Mouse (Mus musculus) embryonic stem cell, embryonic (primary cell): ENCODE measurements around the gene Sf3b1.

ENCODE experiments used
- CTCF ChIA-PET, 4 experiments: fragments of 300-600 bp in 2 of 4; fragments of 350-600 bp in 2 of 4; sonication (Branson Sonifier 250); formaldehyde crosslinking; loops; one replicate each; lab custom pipeline; 2022; ENCODE audit warnings: inconsistent platforms in 2 of 4; lab: Charles Lee
- POLR2A ChIA-PET, 4 experiments: fragments of 300-600 bp in 2 of 4; fragments of 350-600 bp in 2 of 4; sonication (Branson Sonifier 250); formaldehyde crosslinking; loops; one replicate each; lab custom pipeline; 2022; ENCODE audit warnings: antibody characterized with exemption in 4 of 4, inconsistent platforms in 1 of 4; lab: Charles Lee

The Sf3b1 gene

DNA sequence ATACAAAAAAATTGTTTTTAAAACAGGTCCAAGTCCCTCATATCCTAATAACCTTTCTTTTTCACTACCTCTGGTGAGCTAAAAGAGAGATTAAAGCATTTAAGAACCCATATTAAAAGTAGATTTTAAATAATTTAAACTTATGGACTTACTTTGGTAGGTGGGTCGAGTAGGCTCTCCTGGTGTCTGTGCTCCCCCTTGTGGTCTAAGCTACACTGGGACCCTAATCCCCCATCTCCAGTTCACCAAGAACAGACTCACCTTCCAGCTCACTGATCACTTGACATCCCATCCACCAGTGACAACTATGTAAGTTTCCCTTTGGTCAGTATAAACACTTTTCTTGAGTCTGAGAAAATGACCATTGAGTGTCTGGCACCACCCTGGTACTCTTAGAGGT lies 15.0 kb upstream of the Sf3b1 start:
- ChIA-PET POLR2A (interaction anchor here in 3 of 4 experiments (0.7 to 2.8 kb wide), 10 partner anchors 7 to 40 kb away, joined by 3 to 9 read pairs (median 3); partner anchors contain the start of gene Coq10b (in 2 of the 3)), CTCF (interaction anchor here in 3 of 4 experiments (0.7 to 2.1 kb wide), 14 partner anchors 10 to 833 kb away, joined by 3 to 8 read pairs (median 3); partner anchors contain the start of gene Coq10b (in 3 of the 3))

DNA sequence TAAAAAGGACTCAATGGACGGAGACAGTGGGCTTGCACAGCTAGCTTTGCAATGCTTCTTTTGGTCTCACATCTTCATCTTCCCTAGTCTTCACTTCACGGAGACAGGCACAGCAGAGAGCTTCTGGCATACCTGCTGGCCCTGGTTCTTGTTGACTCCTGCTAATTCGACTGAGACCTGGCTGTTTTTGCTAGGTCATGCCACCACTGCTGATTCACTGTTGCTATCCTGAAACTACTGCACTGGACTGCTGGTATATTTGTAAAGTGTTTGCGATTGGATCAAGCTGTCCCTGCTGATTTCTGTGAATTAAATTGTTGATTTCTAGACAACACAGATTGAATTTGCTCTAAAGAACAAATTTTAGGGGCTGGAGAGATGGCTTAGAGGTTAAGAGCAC lies 14.4 kb upstream of the Sf3b1 start:
- ChIA-PET CTCF (interaction anchor here in 3 of 4 experiments (1.0 to 2.1 kb wide), 8 partner anchors 11 to 144 kb away, joined by 3 to 8 read pairs (median 3); partner anchors contain the start of gene Coq10b (in 2 of the 3)), POLR2A (interaction anchor here in 3 of 4 experiments (0.7 to 2.8 kb wide), 11 partner anchors 9 to 41 kb away, joined by 3 to 9 read pairs (median 3); partner anchors contain the start of gene Coq10b (in 2 of the 3))

DNA sequence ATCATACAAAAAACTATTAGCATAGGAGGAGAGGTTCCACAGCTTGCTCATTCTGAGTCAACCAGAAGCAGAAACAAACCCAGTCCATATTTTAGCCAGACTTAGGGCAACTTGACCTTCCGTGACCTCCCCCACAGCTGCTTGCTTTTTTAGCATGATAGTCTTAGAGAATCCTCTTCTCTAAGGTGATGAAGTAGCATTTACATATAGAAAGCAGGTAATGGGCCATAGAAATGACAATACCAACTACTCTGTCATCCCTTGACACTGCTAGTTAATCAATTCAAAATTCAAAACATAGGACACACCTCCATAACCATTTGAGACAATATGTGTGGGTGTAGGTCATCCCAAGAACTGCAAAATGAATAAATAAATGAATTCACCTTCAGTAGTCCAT lies 12.7 kb upstream of the Sf3b1 start:
- ChIA-PET POLR2A (interaction anchor here in 3 of 4 experiments (0.8 to 3.4 kb wide), 12 partner anchors 11 to 132 kb away, joined by 3 to 20 read pairs (median 4); partner anchors contain the start of genes Coq10b (in 2 of the 3) and Mob4 (in 2 of the 3)), CTCF (no interaction called here)

- ChIA-PET CTCF (no interaction called here), POLR2A (interaction anchor here in 2 of 4 experiments (1.0 to 1.5 kb wide), 4 partner anchors 20 to 55 kb away, joined by 3 to 5 read pairs (median 3); partner anchors contain the start of gene Coq10b (in 1 of the 2))
These were observed 3.9 kb upstream of the Sf3b1 start for GRCm38 (mm10) chr1:55031026-55031779.

DNA sequence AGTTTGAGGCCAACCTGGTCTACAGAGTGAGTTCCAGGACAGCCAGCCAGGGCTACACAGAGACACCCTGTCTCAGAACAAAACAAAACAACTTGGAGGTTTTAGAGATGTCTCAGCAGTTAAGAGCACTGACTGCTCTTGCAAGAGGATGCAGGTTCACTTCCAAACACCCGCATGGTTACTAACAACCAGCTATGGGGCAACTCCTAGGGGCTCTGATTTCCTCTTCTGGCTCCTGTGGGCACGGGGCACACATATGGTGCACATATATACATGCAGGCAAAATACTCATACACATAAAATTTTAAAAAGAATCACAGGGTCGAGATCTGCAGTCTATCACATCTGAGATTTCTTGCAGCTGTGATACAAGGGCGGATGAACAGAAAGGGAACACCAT lies 2.2 kb upstream of the Sf3b1 start:
- POLR2A ChIA-PET = interaction anchor here in 3 of 4 experiments (0.6 to 2.9 kb wide), 30 partner anchors 9 to 181 kb away, joined by 3 to 20 read pairs (median 3); partner anchors contain the start of genes Coq10b (in 3 of the 3) and Mob4 (in 1 of the 3)
- CTCF ChIA-PET = interaction anchor here in 1 of 4 experiments (0.6 kb wide), 1 partner anchor 418 kb away, joined by 3 read pairs; no protein-coding TSS in a partner anchor

- ChIA-PET CTCF (interaction anchor here in 2 of 4 experiments (0.5 to 0.6 kb wide), 2 partner anchors 106 to 418 kb away, joined by 3 read pairs; no protein-coding TSS in a partner anchor), POLR2A (interaction anchor here in 3 of 4 experiments (0.5 to 2.9 kb wide), 30 partner anchors 8 to 181 kb away, joined by 3 to 20 read pairs (median 3); partner anchors contain the start of genes Coq10b (in 3 of the 3) and Mob4 (in 2 of the 3))
These were observed 1.4 kb upstream of the Sf3b1 start for GRCm38 (mm10) chr1:55028512-55029249.

- ChIA-PET POLR2A (interaction anchor here in 2 of 4 experiments (0.5 to 2.9 kb wide), 12 partner anchors 8 to 103 kb away, joined by 3 to 20 read pairs (median 6); partner anchors contain the start of genes Mob4 (in 2 of the 2) and Coq10b (in 1 of the 2)), CTCF (no interaction called here)
These were observed 685 bp upstream of the Sf3b1 start for GRCm38 (mm10) chr1:55027966-55028365.

GRCm38 (mm10) chr1:55026444-55027252 lies 633 bp downstream of the Sf3b1 start:
- ChIA-PET POLR2A (interaction anchor here in 3 of 4 experiments (0.6 to 3.2 kb wide), 25 partner anchors 9 to 553 kb away, joined by 3 to 17 read pairs (median 4); partner anchors contain the start of genes Coq10b (in 2 of the 3), Hspd1 (in 2 of the 3), Hspe1 (in 2 of the 3) and Mob4 (in 1 of the 3)), CTCF (interaction anchor here in 1 of 4 experiments (0.6 kb wide), 1 partner anchor 213 kb away, joined by 3 read pairs; no protein-coding TSS in a partner anchor)

- ChIA-PET CTCF (interaction anchor here in 1 of 4 experiments (0.6 kb wide), 1 partner anchor 214 kb away, joined by 3 read pairs; no protein-coding TSS in a partner anchor), POLR2A (interaction anchor here in 3 of 4 experiments (0.6 to 3.2 kb wide), 29 partner anchors 8 to 552 kb away, joined by 3 to 17 read pairs (median 4); partner anchors contain the start of genes Coq10b (in 2 of the 3), Hspd1 (in 2 of the 3), Hspe1 (in 2 of the 3) and Mob4 (in 2 of the 3))
These were observed 1.4 kb downstream of the Sf3b1 start for GRCm38 (mm10) chr1:55025656-55026430.

- POLR2A ChIA-PET = interaction anchor here in 2 of 4 experiments (0.6 to 7.7 kb wide), 17 partner anchors 9 to 361 kb away, joined by 3 to 53 read pairs (median 3); no protein-coding TSS in a partner anchor
- CTCF ChIA-PET = no interaction called here
These were observed 5.4 kb downstream of the Sf3b1 start for GRCm38 (mm10) chr1:55021907-55022306.

DNA sequence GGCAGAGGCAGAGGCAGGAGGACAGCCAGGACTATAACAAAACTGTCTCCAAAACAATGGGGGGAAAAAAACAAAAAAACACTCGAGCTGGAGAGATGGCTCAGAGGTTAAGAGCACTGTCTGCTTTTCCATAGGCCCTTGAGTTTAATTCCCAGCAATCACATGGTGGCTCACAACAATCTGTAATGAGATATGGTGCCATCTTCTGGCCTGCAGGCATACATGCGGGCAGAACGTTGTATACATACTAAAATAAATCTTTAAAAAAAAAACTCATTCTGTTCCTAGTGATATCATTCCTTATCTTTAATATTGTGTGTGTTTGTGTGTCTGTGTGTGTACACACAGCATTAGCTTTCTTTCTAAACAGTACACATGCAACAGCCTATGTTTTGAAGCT lies 14.8 kb downstream of the Sf3b1 start:
- CTCF ChIA-PET = interaction anchor here in 2 of 4 experiments (0.7 to 1.0 kb wide), 2 partner anchors 17 to 55 kb away, joined by 3 to 4 read pairs; no protein-coding TSS in a partner anchor
- POLR2A ChIA-PET = interaction anchor here in 2 of 4 experiments (0.8 to 1.5 kb wide), 7 partner anchors 8 to 32 kb away, joined by 3 to 8 read pairs (median 4); no protein-coding TSS in a partner anchor

GRCm38 (mm10) chr1:55008313-55008712 lies 19.0 kb downstream of the Sf3b1 start:
- CTCF ChIA-PET = interaction anchor here in 2 of 4 experiments (0.6 to 0.7 kb wide), 2 partner anchors 193 to 342 kb away, joined by 3 to 4 read pairs; no protein-coding TSS in a partner anchor
- POLR2A ChIA-PET = interaction anchor here in 2 of 4 experiments (0.7 to 5.1 kb wide), 8 partner anchors 11 to 450 kb away, joined by 3 to 53 read pairs (median 4); no protein-coding TSS in a partner anchor

- ChIA-PET POLR2A (interaction anchor here in 2 of 4 experiments (0.9 to 1.7 kb wide), 6 partner anchors 10 to 83 kb away, joined by 3 to 4 read pairs (median 3); no protein-coding TSS in a partner anchor), CTCF (interaction anchor here in 3 of 4 experiments (0.6 to 1.3 kb wide), 4 partner anchors 10 to 49 kb away, joined by 3 to 5 read pairs (median 3); no protein-coding TSS in a partner anchor)
These were observed 33.7 kb downstream of the Sf3b1 start for GRCm38 (mm10) chr1:54993581-54993980.

DNA sequence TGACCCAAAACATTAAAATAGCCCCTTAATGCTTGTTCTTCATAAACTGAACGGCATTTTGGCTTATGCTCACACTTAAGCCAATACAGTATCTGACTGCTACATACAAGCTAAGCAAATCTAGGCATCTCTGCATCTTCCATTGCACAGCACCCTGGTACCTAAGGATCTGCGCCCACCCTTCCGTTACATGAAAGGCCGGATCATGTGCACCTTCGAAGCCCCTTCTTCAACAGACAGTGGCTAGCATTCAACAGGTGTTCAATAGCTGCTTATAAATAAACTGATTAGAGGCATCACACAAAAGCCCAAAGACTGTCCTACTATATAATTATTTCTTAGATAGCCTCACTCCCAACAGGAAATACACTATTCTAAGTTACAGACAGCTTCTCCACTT lies 41.0 kb downstream of the Sf3b1 start:
- CTCF ChIA-PET = no interaction called here
- POLR2A ChIA-PET = interaction anchor here in 3 of 4 experiments (0.6 to 1.5 kb wide), 7 partner anchors 9 to 374 kb away, joined by 3 to 9 read pairs (median 3); no protein-coding TSS in a partner anchor

DNA sequence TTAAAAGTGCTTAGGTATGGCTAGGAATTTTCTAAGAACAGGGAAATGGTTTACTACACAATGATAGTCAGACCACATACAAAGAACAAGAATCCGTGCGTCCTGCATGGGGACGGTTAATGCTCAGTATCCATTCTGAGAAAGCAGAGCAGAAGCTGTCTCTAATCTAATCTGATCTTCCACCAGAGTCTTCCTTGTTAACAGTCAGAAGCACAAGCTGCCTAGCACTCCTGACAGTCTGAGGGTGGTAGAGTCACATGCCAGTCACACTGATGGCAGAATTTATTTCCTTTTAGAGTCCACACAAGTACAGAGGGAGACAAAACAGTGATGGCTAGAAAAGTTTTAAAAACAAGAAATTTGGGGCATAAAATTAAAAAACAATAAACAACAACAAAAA lies 41.5 kb downstream of the Sf3b1 start:
- ChIA-PET POLR2A (interaction anchor here in 3 of 4 experiments (0.6 to 1.5 kb wide), 8 partner anchors 10 to 374 kb away, joined by 3 to 9 read pairs (median 3); no protein-coding TSS in a partner anchor), CTCF (no interaction called here)
